Mouse (Mus musculus) embryo, embryonic 10 days (tissue): ENCODE results near the gene Ece2.
A peak's percentile ranks its signal among the peaks of the same experiment; 100 is the strongest.
"Not testable (repeated sequence)": the region's sequence is repeated elsewhere in the genome, so short reads cannot be mapped to it uniquely, and the experiment has no call there.

ENCODE experiments used
- DNase-seq: peaks from one replicate; pipeline ENCODE4 v3.0.0-alpha.2; 2015; ENCODE audit warnings: low spot score

The Ece2 gene

GRCm38 (mm10) chr16:20621991-20622685 lies 7.5 kb upstream of the Ece2 start:
- peak; percentile 85 for DNase-seq

- DNase-seq, result no peak
Measured at GRCm38 (mm10) chr16:20623211-20623610, 6.4 kb upstream of the Ece2 start.

- DNase-seq, result no peak
Measured at GRCm38 (mm10) chr16:20628871-20629391, 697 bp upstream of the Ece2 start.

DNA sequence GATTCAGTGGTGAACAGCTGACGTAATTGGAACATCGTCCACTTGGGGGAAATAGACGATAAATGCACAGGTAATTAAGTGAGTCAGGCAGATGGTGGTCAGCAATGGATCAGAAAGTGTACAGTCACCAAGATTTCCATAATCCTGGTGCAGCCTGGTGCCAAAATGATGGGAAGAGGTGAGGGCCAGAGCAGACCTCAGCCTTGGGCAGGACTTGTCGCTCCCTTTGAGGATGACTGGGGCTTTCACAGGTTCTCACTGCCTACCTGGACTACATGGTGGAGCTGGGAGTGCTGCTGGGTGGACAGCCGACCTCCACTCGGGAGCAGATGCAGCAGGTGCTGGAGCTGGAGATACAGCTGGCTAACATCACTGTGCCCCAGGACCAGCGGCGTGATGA lies 7.8 kb downstream of the Ece2 start:
- no peak for DNase-seq

DNA sequence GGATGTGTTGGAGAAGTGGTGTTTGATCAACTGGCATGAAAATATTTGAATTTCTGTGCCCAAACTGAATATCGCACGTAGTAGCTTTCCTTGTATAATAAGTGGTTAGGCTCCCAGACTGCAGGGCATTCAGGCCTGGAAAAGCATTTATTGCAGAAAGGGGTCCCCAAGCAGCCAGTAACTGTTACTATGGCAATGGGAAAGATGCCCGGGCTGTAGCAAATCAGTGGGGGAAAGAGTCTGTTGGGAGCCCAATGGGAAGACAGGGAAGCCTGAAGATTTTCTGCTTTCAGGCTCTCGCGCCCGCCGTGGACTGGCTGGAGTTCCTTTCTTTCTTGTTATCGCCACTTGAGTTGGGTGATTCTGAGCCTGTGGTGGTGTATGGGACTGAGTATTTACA lies 8.7 kb downstream of the Ece2 start:
- no peak for DNase-seq

DNA sequence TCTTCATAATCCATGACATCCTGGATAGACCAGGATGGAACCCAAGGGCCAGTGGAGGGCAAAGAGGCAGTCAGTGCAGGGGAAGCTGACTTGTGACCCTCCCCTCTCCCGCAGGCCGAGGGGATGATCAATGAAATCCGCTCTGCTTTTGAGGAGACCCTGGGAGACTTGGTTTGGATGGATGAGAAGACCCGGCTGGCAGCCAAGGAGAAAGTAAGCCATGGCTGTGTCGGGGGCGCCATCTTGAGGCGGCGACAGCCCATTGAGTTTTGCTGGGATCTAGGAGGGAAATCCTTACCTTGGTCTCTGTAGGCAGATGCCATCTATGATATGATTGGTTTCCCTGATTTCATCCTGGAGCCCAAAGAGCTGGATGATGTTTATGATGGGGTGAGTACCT lies 12.5 kb downstream of the Ece2 start:
- DNase-seq, result peak; percentile 83

GRCm38 (mm10) chr16:20643911-20644310 lies 14.3 kb downstream of the Ece2 start:
- no peak for DNase-seq

DNA sequence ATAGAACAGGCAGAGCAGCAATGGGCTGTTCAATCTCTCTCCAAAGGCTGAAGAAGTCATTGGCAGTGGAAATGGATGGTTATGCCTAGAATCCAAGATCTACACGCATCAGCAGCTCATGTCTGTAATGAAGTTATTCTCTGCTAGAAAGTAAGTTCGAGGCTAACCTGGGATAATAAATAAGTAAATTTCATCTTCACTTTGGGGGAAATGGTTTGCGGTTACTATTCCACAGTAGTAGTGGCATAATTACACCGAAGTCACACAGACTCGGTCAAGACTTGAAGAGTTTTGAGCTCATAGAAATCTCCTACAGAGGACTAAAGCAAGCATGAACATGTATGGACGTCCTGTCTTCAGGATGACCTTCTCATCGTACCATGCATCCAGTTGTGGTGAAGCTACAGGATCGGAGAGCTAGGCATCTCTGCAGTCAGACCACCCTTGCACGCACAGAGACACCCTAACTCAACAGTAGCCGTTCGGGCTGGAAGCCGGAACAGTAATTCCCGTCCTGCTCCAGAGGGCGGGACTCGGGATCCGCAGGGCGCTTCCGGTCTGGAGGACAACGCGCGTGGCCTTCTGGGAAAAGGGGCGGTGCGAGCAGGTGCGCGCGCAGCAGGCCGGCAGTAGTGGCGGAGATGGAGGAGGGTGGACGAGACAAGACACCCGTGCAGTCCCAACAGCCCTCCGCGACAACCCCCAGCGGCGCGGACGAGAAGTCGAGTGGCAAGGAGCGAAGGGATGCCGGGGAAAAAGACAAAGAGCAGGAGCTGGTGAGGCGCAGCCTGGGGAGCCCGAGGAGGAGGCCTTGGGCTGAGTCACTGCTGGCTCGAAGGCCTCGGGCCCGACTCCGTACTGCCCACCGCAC lies 21.7 kb downstream of the Ece2 start, which contains the start of gene Psmd2:
Gene Psmd2 (plus strand): TSS at position 577 of the 871 bp plus-strand sequence.
- peak; percentile 98 for DNase-seq

DNA sequence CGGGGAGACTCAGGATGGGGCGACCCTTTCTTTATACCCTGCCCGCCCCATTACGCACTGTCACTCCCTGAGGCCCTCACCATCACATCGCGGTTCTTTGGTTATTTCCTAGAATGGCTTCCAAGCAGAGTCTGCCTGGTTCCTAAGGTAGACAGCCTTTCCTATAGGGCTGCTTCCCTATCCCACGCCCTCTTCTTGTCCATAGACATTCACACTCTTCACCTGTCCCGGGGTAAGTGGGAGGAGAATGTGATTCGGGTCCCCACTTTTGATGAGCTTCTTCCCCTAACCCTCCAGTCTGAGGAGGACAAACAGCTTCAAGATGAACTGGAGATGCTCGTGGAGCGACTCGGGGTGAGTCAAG lies 22.3 kb downstream of the Ece2 start:
- peak; percentile 7 for DNase-seq

DNA sequence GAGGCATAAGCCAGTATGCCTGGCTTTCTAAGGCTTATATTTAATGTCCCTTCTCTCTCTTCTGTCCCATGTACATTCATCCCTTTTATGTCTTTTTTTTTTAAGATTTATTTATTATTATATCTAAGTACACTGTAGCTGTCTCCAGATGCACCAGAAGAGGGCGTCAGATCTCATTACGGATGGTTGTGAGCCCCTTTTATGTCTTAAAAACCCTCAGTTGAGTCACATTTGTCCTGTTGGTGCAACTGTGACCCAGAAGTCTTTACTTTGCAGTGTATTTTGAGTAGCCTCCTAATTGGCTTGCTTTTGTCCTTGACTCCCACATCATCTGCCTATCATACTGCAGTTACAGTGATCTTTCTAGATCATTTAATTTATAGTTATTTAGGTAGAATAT lies 23.7 kb downstream of the Ece2 start:
- DNase-seq, result no peak

DNA sequence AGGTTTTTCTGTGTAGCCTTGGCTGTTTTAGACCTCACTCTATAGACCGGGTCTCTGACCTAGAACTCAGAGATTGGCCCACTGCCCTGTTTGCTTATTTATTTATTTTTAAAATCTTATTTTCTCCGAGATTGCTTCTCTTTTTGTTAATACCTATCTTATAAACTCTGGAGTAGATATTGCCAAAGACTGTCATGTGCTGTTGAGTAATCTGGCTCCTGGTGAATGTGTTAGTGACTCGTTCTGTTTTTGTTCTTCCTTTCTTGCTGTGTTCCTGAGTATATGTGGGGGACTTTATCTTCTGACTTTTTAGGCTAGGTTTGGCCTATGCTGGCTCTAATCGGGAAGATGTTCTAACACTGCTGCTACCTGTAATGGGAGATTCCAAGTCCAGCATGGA lies 28.0 kb downstream of the Ece2 start:
- DNase-seq, result no peak

- DNase-seq, result not testable (repeated sequence)
Measured at GRCm38 (mm10) chr16:20668013-20668412, 38.4 kb downstream of the Ece2 start, which contains the start of gene Eif4g1. Gene Eif4g1 (plus strand): TSS chr16:20668313.

- no peak for DNase-seq
Measured at GRCm38 (mm10) chr16:20670291-20670690, 40.7 kb downstream of the Ece2 start.

DNA sequence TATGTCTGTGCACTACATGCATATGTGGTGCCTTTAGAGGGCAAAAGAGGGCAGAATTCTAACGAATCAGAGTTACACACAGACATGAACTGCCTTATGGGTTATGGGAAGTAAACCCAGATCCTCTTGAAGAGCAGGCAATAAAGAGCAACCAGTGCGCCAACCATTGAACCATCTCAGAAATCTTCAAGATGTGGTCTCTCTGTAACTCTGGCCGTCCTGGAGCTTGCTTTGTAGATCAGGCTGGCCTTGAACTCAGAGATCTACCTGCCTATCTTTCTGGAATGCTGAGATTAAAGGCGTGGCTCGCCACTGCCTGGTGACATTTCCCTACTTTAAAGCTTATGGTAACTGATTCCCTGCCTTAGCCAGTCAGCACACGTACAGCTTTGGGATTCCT lies 42.3 kb downstream of the Ece2 start:
- peak; percentile 25 for DNase-seq

DNA sequence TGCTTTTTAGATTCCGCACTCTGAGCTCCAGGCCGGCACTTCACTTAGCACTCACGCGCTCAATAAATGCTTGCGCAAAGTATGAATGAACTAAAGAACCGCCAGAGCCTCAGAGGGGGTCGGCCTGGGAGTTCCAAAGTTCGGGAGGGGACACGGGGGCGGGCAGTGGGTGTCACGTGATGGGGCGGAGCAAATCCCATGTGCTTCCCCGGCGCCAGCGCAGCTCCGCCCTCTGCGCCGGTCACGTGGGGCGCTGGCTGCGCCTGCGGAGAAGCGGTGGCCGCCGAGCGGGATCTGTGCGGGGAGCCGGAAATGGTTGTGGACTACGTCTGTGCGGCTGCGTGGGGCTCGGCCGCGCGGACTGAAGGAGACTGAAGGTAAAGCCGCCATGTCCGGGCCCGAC lies 42.9 kb downstream of the Ece2 start:
- peak; percentile 97 for DNase-seq

DNA sequence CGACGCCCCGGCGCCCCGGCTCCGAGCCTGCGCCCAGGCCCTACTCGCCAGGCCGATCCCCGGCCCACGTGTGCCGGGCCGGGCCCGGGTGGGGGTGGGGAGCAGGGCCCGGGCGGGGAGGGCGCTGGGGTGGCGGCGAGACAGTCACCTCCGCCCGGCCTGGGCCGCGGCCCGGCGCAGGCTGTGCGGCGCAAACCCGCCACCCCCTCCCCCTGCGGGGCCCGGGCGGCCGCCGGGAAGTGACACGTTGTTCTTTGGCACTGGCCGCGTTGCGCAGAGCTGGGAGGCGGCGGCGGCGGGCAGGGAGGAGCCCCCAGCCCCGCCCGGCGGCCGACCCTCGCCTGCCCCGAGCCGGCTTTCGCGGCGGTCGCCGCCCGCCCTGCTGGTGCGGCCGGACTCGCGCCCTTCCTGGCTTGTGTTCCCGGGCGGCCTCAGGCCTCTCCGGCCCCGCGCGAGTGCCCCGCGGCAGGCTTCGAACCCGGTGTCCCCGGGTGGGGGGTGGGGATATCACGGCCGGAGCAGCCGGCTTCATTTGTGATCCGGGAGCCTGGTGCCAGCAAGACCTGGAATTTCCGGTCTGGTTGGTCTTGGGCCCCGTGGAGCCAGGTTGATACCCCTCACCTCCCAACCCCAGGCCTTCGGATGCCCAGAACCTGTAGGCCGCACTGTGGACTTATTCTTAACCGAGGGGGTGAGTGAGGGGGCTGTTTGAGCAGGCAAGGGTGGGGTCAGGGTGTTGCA lies 43.5 kb downstream of the Ece2 start:
- DNase-seq, result peak; percentile 32

GRCm38 (mm10) chr16:20673706-20674303 lies 44.2 kb downstream of the Ece2 start:
- DNase-seq, result no peak

- no peak for DNase-seq
Measured at GRCm38 (mm10) chr16:20675213-20675612, 45.6 kb downstream of the Ece2 start.

GRCm38 (mm10) chr16:20676702-20677101 lies 47.1 kb downstream of the Ece2 start:
- DNase-seq, result no peak

DNA sequence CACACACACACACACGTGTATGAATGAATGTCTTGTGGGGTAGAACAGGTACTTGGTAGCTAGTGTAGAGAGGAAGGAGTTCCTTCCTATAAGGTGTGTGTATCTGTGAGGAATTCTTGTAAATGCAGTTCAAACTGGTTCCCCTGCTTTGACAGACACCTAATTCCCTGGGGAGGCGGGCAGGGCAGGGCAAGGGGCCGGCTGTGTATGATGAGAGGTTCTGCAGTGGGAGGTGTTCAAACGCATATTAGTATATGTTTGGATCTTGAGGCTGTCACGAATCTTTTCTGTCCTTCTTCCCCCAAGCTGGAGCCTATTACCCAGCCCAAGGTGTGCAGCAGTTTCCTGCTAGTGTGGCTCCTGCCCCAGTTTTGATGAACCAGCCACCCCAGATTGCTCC lies 47.8 kb downstream of the Ece2 start:
- DNase-seq, result no peak

GRCm38 (mm10) chr16:20677974-20678675 lies 48.5 kb downstream of the Ece2 start:
- no peak for DNase-seq
